In genomic region chr1:36915200-36915580, GRCm38 (mm10) we compare ENCODE assay signal across 17 mouse cellular contexts. TPM values are rescaled to one million over a fixed set of nuclear protein-coding genes. Genes with fewer than 3 reads are reported as not detected.
DNase-seq lines count a peak whose midpoint lies in the region; ATAC-seq lines count a peak whose summit lies in the region.
"Had no signal": no experiment of that assay in that cellular context is flagged by ENCODE, and none has a peak within 500 bp of the region (broad histone marks: within the 10 kb centered on the region; RNA-seq: fewer than 3 reads in every experiment).

No protein-coding gene starts in this region.

- ATAC-seq in liver, embryonic 13.5 days (ENCODE audit: low read depth): no peak
- peak; percentile 22 for ATAC-seq in CD4-positive, CD25-positive, alpha-beta regulatory T cell, adult 4 months

- no peak overlapping the region for H3K4me3 ChIP-seq in liver, embryonic 13.5 days (replicated peaks)
- no peak overlapping the region for H3K4me3 ChIP-seq in macrophage (ENCODE audit: inconsistent target)
- H3K4me3 ChIP-seq: forebrain, embryonic 12.5 days; heart, embryonic 13.5 days; hindbrain, embryonic 13.5 days; limb, embryonic 12.5 days; midbrain, embryonic 15.5 days had no signal

- H3K4me1 ChIP-seq in liver, embryonic 13.5 days (replicated peaks): peaks cover 92% of the 10 kb centered on the region

- H3K9ac ChIP-seq in liver, embryonic 13.5 days: peak overlapping the region; percentile 44; the same call in 1 of the 2 replicates
- H3K9ac ChIP-seq: forebrain, embryonic 12.5 days; heart, embryonic 13.5 days; hindbrain, embryonic 13.5 days; limb, embryonic 12.5 days; lung, embryonic 14.5 days; midbrain, embryonic 15.5 days had no signal

- peak overlapping the region; percentile 99 for H3K27ac ChIP-seq in liver, embryonic 13.5 days
- H3K27ac ChIP-seq in macrophage: peak overlapping the region; percentile 48
- H3K27ac ChIP-seq: forebrain, embryonic 12.5 days; hindbrain, embryonic 13.5 days; limb, embryonic 12.5 days; midbrain, embryonic 15.5 days had no signal

- peaks cover 5% of the 10 kb centered on the region; the same call in 1 of the 2 replicates for H3K36me3 ChIP-seq in liver, embryonic 13.5 days
- no peaks in the 10 kb centered on the region for H3K36me3 ChIP-seq in macrophage (ENCODE audit: inconsistent target)
- H3K36me3 ChIP-seq: forebrain, embryonic 12.5 days; heart, embryonic 13.5 days; hindbrain, embryonic 13.5 days; limb, embryonic 12.5 days; midbrain, embryonic 15.5 days had no signal

- DNase-seq in heart, adult 11 months: peak; percentile 88
- DNase-seq in heart, postnatal 14 days: no peak
- no peak for DNase-seq in liver, embryonic 13.5 days
- DNase-seq in liver: no peak
- DNase-seq in adrenal gland, adult 18-20 months (ENCODE audit: low spot score in 2 of 2): no peak
- DNase-seq: adrenal gland, postnatal 25 days; cerebellum, adult 8-10 months; gastrocnemius, postnatal 36 days; thymus, adult 2 months had no signal

- peaks cover 99% of the 10 kb centered on the region for H3K79me2 ChIP-seq in macrophage (ENCODE audit: inconsistent target)

- 72% methylated on average over 5 of the region's 5 CpGs for WGBS in liver, embryonic 13.5 days (ENCODE audit: insufficient replicate concordance)
- WGBS in macrophage (ENCODE audit: missing documents): 95% methylated on average over 5 of the region's 5 CpGs

- H3K4me2 ChIP-seq in liver, embryonic 13.5 days: no peak overlapping the region
- H3K4me2 ChIP-seq: forebrain, embryonic 12.5 days; heart, embryonic 13.5 days; hindbrain, embryonic 13.5 days; limb, embryonic 12.5 days; lung, embryonic 14.5 days; midbrain, embryonic 15.5 days had no signal

- no peaks in the 10 kb centered on the region for H3K9me3 ChIP-seq in liver, embryonic 13.5 days (replicated peaks)
- H3K9me3 ChIP-seq: forebrain, embryonic 12.5 days; heart, embryonic 13.5 days; hindbrain, embryonic 13.5 days; limb, embryonic 12.5 days; midbrain, embryonic 15.5 days had no signal

- intact Hi-C loops in heart, postnatal 14 days (cut with DNase I): no loop called here

- H3K27me3 ChIP-seq in liver, embryonic 13.5 days: no peaks in the 10 kb centered on the region
- H3K27me3 ChIP-seq: forebrain, embryonic 12.5 days; heart, embryonic 13.5 days; hindbrain, embryonic 13.5 days; limb, embryonic 12.5 days; midbrain, embryonic 15.5 days had no signal

RNA-seq across cellular contexts. Expression of gene Tmem131, which starts 28.3 kb away (rescaled TPM):
- 10 to 100 TPM; 40.1 to 42.7 TPM for total RNA-seq in heart, postnatal 14 days (2021)
- polyA plus RNA-seq in liver, embryonic 13.5 days (2015; fragmentation: Nextera tagmentation; extraction: Ambion mirVana): 6.5 and 8.7 TPM in 2 replicates
- polyA plus RNA-seq in CD4-positive, CD25-positive, alpha-beta regulatory T cell, adult 4 months (2017; shearing (Covaris generic)): 10 to 100 TPM; 11.1 to 14.8 TPM
- 100 to 1,000 TPM in 3 of 26 experiments, 10 to 100 TPM in 23; 26.1 to 135 (median 75.2) TPM for total RNA-seq in macrophage (2018; cell fraction: chromatin; rRNA removed)
- 10 to 100 TPM; 29.4 to 63.6 (median 48.7) TPM for total RNA-seq in macrophage (2018; cell fraction: cytosol; rRNA removed)
- total RNA-seq in macrophage (2018; cell fraction: nucleus; rRNA removed): 10 to 100 TPM; 39.9 to 94.4 (median 75.5) TPM
- polyA plus RNA-seq in macrophage (2018): 39.9 to 72.3 TPM (median 44.5 TPM) in 3 replicates
- 10 to 100 TPM; 37.2 to 44.1 TPM for total RNA-seq in adrenal gland, adult 18-20 months (2021)
